Mouse (Mus musculus): ENCODE measurements around the gene Fam49a.

Fam49a gene

DNA sequence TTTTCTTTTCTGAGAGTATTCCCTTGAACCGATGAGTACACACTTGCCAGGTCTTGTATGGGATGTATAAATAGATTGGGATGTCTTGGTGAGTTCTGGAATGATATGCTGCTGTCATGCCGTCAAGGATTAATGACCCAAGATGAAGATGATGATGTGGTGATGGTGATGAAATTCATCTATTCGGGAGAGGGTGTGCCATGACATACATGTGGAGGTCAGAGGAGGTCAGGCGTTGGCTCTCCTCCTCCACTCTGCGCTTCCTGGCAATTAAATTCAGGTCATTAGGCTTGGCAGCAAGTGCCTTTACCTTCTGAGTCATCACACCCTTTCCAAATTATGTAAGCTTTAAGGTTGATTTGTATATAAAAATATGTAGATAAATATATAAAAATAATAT is 95.0 kb downstream of the Fam49a start:
- no peak for DNase-seq (ENCODE audit: low read depth, low spot score)

DNA sequence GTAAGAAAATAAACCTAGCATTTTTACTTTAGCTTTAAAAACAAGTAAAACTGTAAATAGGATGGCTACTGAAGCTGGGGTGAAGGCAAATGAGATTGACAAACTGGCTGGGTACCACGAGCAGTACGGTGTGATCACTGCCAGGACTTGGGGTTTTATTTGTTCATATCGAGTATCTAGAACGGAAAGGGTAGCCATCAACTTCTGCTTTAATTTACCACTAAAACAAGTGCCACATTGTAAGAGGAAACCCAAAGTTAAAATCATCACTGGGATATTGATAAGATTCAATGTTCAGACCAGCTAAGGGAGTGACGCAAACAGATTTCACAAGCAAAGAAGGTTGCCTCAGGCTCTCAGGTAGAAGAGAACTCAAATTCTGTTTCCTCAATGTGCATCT is 98.0 kb downstream of the Fam49a start:
- no peak for DNase-seq (ENCODE audit: low read depth, low spot score)

- no peak for DNase-seq (ENCODE audit: low read depth, low spot score)
Observed at GRCm38 (mm10) chr12:12362371-12362770, 100.4 kb downstream of the Fam49a start.

GRCm38 (mm10) chr12:12364201-12364600 is 102.3 kb downstream of the Fam49a start:
- DNase-seq (ENCODE audit: low read depth, low spot score) = no peak

DNA sequence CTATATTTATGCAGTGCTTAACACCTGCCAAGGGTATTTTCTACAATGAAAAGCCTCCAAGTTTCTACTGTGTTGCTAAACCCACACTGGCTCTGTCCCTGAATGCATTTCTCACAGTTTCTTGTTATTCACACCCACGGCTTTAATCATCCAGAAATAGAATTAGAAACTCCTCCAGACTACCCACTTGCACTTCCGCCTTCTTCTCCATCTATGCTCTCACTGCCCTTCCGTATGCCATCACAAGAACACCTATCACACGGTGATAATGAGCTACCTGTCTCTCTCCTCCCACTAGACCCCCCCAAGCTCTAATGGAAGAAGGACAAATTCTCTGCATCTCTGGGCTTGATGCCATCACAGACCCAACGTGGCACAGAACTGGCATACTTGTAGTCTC is 105.5 kb downstream of the Fam49a start:
- DNase-seq (ENCODE audit: low read depth, low spot score) = no peak

- no peak for DNase-seq (ENCODE audit: low read depth, low spot score)
Observed at GRCm38 (mm10) chr12:12373111-12373862, 111.3 kb downstream of the Fam49a start.

GRCm38 (mm10) chr12:12379056-12379455 is 117.1 kb downstream of the Fam49a start:
- no peak for DNase-seq (ENCODE audit: low read depth, low spot score)

- no peak for DNase-seq (ENCODE audit: low read depth, low spot score)
Observed at GRCm38 (mm10) chr12:12389271-12389670, 127.3 kb downstream of the Fam49a start.

DNA sequence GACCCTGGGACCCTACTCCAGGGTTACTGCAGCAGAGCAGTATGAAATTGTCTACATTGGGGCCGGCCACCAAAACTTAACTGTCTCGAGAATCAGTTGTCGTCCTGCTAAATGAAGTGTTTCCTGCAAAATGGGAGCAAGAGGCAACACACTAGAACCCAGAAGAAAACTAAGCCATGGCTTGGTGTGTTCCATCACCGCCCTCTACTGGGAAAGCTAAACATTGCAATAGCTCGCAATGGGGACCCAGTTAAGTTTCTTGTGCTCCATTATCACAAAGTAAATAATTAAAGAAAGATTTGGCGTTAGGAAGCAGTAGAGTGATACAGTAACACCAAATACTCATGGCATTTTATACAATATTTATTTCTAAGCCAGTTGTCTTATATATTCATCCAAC is 134.3 kb downstream of the Fam49a start:
- no peak for DNase-seq (ENCODE audit: low read depth, low spot score)

GRCm38 (mm10) chr12:12401051-12401465 is 139.1 kb downstream of the Fam49a start:
- no peak for DNase-seq (ENCODE audit: low read depth, low spot score)

DNA sequence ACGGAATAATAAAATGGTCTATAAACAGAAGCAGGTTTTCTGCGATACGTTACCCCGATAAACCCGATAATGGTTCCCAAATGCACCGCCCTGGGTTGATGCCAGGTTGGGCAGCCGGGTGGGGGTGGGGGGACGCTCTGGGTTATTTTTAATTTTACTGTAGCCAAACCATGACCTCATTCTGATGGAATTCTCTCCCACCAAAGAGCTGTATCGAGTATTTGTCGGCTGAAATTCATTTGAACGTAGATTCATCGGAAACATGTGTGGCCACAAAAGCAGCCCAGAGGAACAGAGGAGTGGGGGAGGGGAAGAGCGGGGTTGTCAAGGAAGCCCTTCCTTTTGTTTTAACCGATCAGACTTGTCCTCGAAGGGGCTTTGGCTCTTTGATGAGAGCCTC is 139.6 kb downstream of the Fam49a start:
- DNase-seq (ENCODE audit: low read depth, low spot score) = no peak

- DNase-seq (ENCODE audit: low read depth, low spot score) = no peak
Observed at GRCm38 (mm10) chr12:12405491-12406110, 143.7 kb downstream of the Fam49a start.

DNA sequence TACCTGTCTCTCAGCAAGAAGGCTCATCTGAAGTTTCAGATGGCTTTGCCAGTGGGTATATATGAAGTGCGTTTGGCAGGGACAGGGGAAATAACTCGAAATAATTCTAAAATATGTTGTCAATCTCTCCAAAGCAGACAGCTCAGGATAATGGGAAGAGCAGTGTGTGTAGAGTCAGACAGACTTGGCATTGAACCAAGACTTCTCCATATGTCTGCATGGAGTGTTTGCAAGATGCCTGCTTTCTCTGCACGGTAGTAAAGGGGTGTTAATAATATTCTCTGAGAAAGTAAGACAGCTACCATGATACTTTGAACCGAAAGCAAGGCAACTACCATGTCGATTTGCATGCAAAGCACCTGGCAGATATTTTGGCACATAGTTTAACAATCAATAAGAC is 147.1 kb downstream of the Fam49a start:
- no peak for DNase-seq (ENCODE audit: low read depth, low spot score)

- peak; percentile 62 for DNase-seq (ENCODE audit: low read depth, low spot score)
Observed at GRCm38 (mm10) chr12:12412674-12413073, 150.7 kb downstream of the Fam49a start.

DNA sequence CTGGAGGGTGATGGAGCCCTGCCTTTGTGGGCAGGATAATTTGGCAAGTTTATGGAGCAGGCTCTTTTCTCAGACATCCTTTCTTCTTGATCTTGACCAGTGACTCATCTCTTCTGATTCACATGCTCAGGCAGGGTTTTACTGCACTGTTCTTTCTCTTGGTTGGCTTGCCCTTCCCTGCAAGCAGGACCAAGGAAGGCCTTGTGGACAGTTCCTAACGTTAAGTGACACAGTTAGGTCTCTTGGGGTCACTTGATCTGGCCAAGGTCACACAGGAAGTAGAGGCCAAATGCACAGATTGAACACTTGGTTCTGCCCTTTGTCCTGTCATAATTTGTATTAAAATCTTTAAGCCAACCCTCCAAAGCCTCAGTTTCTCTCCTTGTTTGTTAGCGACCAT is 158.5 kb downstream of the Fam49a start:
- no peak for DNase-seq (ENCODE audit: low read depth, low spot score)

DNA sequence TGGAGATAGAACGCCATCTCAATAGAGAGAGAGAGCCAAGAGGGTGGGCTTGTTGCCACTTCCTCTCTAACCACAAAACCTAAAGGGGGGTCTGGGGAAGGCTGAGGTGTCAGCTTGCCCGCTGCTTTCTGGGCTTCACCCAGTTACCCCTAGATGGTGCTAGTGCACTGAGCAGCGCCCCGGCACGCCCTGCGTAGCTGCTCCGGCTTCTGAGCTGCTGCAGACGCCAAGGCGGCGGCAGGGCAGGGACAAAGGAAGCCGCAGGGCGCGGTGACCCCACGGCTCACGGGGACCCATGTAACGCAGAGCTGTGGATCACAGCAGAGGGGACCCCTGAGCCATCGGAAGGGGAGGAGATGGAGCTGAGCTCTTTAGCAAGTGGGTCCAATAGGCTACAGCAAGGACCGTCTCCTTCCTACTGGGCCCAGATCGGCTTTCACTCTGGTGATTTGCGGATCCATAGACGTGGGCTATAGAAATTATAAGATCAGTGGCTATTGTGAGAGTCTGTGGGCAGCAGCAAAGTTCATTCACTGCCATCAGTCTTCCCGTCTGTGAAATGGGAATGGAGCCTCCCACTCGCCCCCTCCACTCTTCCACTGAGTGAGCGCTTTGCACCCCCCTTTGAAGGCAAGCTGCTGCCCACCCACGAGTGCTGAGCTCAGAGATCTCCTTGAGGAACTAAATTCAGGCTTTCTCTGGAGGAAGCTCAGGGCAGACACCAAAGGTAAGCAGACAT is 159.1 kb downstream of the Fam49a start:
- DNase-seq (ENCODE audit: low read depth, low spot score) = peak; percentile 65

- no peak for DNase-seq (ENCODE audit: low read depth, low spot score)
Observed at GRCm38 (mm10) chr12:12421580-12421878, 159.6 kb downstream of the Fam49a start.

- DNase-seq (ENCODE audit: low read depth, low spot score) = no peak
Observed at GRCm38 (mm10) chr12:12425188-12425587, 163.2 kb downstream of the Fam49a start.

GRCm38 (mm10) chr12:12427285-12427684 is 165.3 kb downstream of the Fam49a start:
- DNase-seq (ENCODE audit: low read depth, low spot score) = no peak

DNA sequence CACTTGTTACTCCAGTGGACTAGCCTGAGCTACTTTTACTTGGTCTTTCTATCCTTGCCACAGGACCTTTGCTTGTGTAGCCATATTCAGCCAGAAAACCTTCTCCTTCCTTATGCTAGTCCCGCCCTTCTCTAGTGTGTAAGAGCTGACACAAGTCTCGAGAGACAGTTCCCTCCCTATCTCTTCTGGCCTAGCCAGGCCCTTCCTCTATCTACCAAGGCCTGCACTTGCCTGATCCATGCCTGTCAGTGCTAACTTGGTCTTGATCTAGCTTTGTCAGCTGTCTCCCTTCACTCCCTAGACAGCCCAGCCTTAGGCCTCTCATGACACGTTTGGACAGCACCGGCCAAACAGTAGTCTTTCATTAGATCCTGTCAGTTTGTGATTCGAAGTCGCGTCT is 166.9 kb downstream of the Fam49a start:
- no peak for DNase-seq (ENCODE audit: low read depth, low spot score)

Data from WW6 (cell line).